Mouse (Mus musculus) bone marrow macrophage, adult 2 months (primary cell): ENCODE measurements at regions not wholly inside any gene's neighbourhood (a gene's known extent, or its start where the extent isn't known, plus 50 kb on each side); places are given as distances from the start of the nearest gene placed in this dataset.

Source experiments
- H3K27ac ChIP-seq: 2 replicates; pipeline ENCODE4 v1.5.1; 2012; ENCODE audit warnings: low read depth, low read length; ENCODE audit not compliant: insufficient read depth
- H3K4me1 ChIP-seq: 2 replicates; pipeline ENCODE4 v1.6.1; 2012; ENCODE audit warnings: low read length; ENCODE audit not compliant: control insufficient read depth, insufficient read depth
- H3K4me3 ChIP-seq: 2 replicates; pipeline ENCODE4 v1.5.1; 2012; ENCODE audit warnings: mild to moderate bottlenecking, low read length, moderate library complexity; ENCODE audit not compliant: insufficient read depth
- CTCF ChIP-seq: IDR thresholded peaks from 2 replicates; pipeline ENCODE4 v1.5.1; 2012; ENCODE audit warnings: low read depth, mild to moderate bottlenecking, low read length, moderate library complexity
- POLR2A ChIP-seq: IDR thresholded peaks from 2 replicates; pipeline ENCODE4 v1.6.1; 2012; ENCODE audit warnings: mild to moderate bottlenecking, low read depth, low read length, borderline replicate concordance

GRCm38 (mm10) chr2:50549871-50550270, 253.3 kb upstream of the Mmadhc start:
- Histone ChIP-seq H3K27ac (no peak overlapping the region), H3K4me1 (no peaks in the 10 kb centered on the region), H3K4me3 (no peak overlapping the region)
- TF ChIP-seq POLR2A (no peak), CTCF (no peak)

DNA sequence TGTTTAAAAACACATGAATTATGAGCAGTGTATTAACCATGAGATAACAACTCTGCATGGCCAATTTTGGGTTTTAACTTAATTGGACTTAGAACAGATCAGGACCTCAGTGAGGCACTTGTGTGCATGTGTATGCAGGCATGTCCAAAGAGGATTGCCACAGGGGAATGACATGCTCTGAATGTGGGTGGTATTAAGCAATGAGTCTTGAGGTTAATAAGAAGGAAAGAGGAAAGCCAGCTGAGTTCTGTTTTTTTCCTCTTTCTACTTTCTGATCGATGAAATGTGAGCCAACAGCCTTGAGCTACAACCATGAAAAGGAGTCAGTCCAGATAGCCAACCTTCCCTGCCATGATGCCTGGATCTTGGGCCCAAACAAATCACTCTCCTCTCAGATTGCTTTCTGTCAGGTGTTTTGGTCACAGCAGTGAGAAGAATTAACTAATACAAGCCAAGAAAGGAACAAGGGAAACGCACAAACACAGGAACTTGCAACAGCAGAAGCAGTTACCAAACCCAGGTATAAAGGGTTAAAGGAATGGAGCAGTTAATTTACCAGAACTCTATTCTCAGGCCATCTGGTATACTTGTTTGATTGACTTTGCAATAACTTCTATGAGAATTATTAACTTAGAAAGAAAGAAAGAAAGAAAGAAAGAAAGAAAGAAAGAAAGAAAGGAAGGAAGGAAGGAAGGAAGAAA, 243.3 kb upstream of the Mmadhc start:
- Histone ChIP-seq H3K4me1 (peaks cover 11% of the 10 kb centered on the region), H3K4me3 (peak overlapping the region; percentile 21; the same call in 1 of the 2 replicates), H3K27ac (peak overlapping the region; percentile 74)
- no peak for TF ChIP-seq POLR2A
- TF ChIP-seq CTCF, result no peak

GRCm38 (mm10) chr2:50538068-50538467, 241.5 kb upstream of the Mmadhc start:
- H3K4me1 ChIP-seq, result peaks cover 11% of the 10 kb centered on the region
- H3K27ac ChIP-seq, result no peak overlapping the region
- no peak overlapping the region for H3K4me3 ChIP-seq
- TF ChIP-seq CTCF, result no peak
- no peak for TF ChIP-seq POLR2A

DNA sequence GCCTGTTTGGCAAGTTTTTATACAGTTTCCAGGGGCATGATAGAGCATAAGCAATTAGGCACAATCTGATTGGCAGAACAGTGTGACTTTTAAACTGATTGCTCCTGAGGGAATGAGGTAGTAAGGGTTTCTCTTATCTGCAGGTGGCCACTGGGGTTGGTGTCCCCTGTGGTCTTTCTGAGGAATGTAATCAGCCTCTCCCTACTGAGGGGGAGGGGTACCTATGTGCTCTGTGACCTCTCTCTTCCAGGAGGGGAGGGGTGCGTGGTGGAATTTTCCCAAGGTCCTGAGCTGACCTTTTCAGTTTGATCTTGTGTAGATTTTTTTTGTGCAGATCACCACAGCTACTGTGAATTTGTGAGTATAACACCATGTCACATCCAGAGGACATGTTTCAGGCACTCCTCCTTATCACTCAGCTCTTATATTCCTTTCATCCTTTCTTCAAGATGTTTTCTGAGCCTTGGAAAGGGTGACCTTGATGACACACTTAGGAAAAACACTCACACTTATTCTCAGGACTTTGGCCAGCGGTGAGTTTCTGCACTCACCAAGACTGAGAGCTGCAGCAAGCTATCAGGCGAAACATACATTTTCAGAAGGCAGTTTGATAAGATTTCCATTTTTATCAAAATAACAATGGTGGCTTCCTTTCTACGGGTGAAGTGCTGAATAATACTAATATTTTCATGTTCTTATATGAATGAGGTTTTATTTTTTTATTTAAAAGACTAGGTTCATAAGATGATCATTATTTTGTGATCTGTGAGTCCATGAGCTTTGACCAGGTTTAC, 238.7 kb upstream of the Mmadhc start:
- no peak for TF ChIP-seq POLR2A
- TF ChIP-seq CTCF, result no peak
- Histone ChIP-seq H3K4me3 (no peak overlapping the region), H3K27ac (no peak overlapping the region), H3K4me1 (peaks cover 9% of the 10 kb centered on the region)

- TF ChIP-seq CTCF (no peak), POLR2A (no peak)
- Histone ChIP-seq H3K27ac (no peak overlapping the region), H3K4me3 (no peak overlapping the region), H3K4me1 (peaks cover 2% of the 10 kb centered on the region; the same call in 1 of the 2 replicates)
Measured at GRCm38 (mm10) chr2:50533702-50534101, 237.1 kb upstream of the Mmadhc start.

GRCm38 (mm10) chr2:50527425-50527824, 230.8 kb upstream of the Mmadhc start:
- TF ChIP-seq POLR2A (no peak), CTCF (no peak)
- H3K4me1 ChIP-seq, result no peaks in the 10 kb centered on the region
- H3K27ac ChIP-seq, result no peak overlapping the region
- H3K4me3 ChIP-seq, result no peak overlapping the region

GRCm38 (mm10) chr2:50524838-50525615, 228.4 kb upstream of the Mmadhc start:
- Histone ChIP-seq H3K4me3 (no peak overlapping the region), H3K27ac (no peak overlapping the region), H3K4me1 (no peaks in the 10 kb centered on the region)
- TF ChIP-seq CTCF (no peak), POLR2A (no peak)

DNA sequence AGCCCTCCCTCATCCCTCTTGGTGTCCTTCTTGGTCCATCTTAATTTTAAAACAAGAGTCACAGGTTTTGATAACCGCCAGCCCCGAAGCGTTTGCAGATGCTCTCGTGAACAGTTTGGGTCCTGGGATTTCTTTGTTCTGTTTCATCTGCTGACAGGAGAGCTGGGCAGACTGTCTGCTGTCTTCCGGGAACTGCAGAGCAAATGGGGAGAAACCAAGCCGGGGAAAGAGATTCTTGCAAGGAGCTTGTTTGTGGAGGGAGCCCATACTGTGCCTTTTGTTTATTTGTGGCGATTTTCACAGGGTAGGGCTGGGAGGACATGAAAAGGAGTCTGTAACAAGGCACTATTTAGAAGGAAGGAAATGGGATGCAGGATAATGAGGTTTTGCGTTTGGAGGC, 223.6 kb upstream of the Mmadhc start:
- no peak for TF ChIP-seq CTCF
- no peak for TF ChIP-seq POLR2A
- no peak overlapping the region for H3K27ac ChIP-seq
- H3K4me1 ChIP-seq, result peaks cover 9% of the 10 kb centered on the region

GRCm38 (mm10) chr2:50519129-50519504, 222.5 kb upstream of the Mmadhc start:
- TF ChIP-seq CTCF, result no peak
- no peak for TF ChIP-seq POLR2A
- peaks cover 9% of the 10 kb centered on the region for H3K4me1 ChIP-seq
- no peak overlapping the region for H3K4me3 ChIP-seq
- H3K27ac ChIP-seq, result peak overlapping the region; percentile 81

More for the DNA sequence above, 223.6 kb upstream of the Mmadhc start:
- no peak overlapping the region for H3K4me3 ChIP-seq
